ENCODE assay signal across 31 mouse cellular contexts in genomic region chr11:119768511-119768910, GRCm38 (mm10).
"Had no signal": no experiment of that assay in that cellular context is flagged by ENCODE, and none has a peak within 500 bp of the region (broad histone marks: within the 10 kb centered on the region; RNA-seq: fewer than 3 reads in every experiment).

No protein-coding gene starts in this region.

- H3K36me3 ChIP-seq: lung, embryonic 15.5 days; midbrain, embryonic 12.5 days; midbrain, embryonic 15.5 days; neural tube, embryonic 12.5 days had no signal

- ATAC-seq: liver, embryonic 12.5 days; liver, postnatal 0 days; lung, postnatal 0 days; midbrain, embryonic 15.5 days; midbrain, embryonic 16.5 days had no signal

- DNase-seq: left cerebral cortex, postnatal 4 days; liver; liver, embryonic 13.5 days; liver, postnatal 0 days; lung, adult 18-20 months; lung, adult 2 months; lung, embryonic 14.5 days; lung, postnatal 10 days; lung, postnatal 14 days; lung, postnatal 36 days; lung, postnatal 4 days; midbrain, embryonic 14.5 days had no signal

- H3K4me1 ChIP-seq: limb, embryonic 15.5 days; lung, embryonic 15.5 days had no signal

- H3K4me2 ChIP-seq: limb, embryonic 12.5 days; limb, embryonic 13.5 days; limb, embryonic 15.5 days; liver, embryonic 11.5 days; liver, embryonic 12.5 days; liver, embryonic 13.5 days; liver, embryonic 15.5 days; lung, embryonic 14.5 days; lung, embryonic 15.5 days; midbrain, embryonic 12.5 days; midbrain, embryonic 15.5 days; neural tube, embryonic 12.5 days had no signal

- H3K9ac ChIP-seq: limb, embryonic 12.5 days; limb, embryonic 13.5 days; limb, embryonic 15.5 days; liver, embryonic 12.5 days; liver, embryonic 13.5 days; liver, embryonic 14.5 days; liver, embryonic 15.5 days; liver, postnatal 0 days; lung, embryonic 14.5 days; lung, embryonic 15.5 days; midbrain, embryonic 12.5 days; midbrain, embryonic 15.5 days; neural tube, embryonic 12.5 days had no signal

- H3K27ac ChIP-seq: left cerebral cortex, adult 2 months; limb, embryonic 10.5 days; limb, embryonic 12.5 days; limb, embryonic 13.5 days; limb, embryonic 15.5 days; liver, embryonic 12.5 days; liver, embryonic 13.5 days; liver, embryonic 14.5 days; liver, embryonic 15.5 days; lung, embryonic 15.5 days; macrophage had no signal

- H3K27me3 ChIP-seq: limb, embryonic 12.5 days; limb, embryonic 13.5 days; limb, embryonic 15.5 days; liver, embryonic 12.5 days; liver, embryonic 13.5 days; liver, embryonic 15.5 days; lung, embryonic 15.5 days; megakaryocyte, embryonic 14.5 days; midbrain, embryonic 12.5 days; midbrain, embryonic 15.5 days; neural tube, embryonic 12.5 days had no signal

- H3K4me3 ChIP-seq: left cerebral cortex, adult 2 months; limb, embryonic 10.5 days; limb, embryonic 12.5 days; limb, embryonic 13.5 days; limb, embryonic 15.5 days; liver, embryonic 12.5 days; liver, embryonic 13.5 days; liver, embryonic 15.5 days; lung, embryonic 15.5 days; megakaryocyte, embryonic 14.5 days; midbrain, embryonic 10.5 days; midbrain, embryonic 12.5 days; midbrain, embryonic 15.5 days; myocyte; neural tube, embryonic 12.5 days had no signal

- H3K9me3 ChIP-seq: limb, embryonic 10.5 days; limb, embryonic 12.5 days; limb, embryonic 13.5 days; limb, embryonic 15.5 days; liver, embryonic 12.5 days; liver, embryonic 13.5 days; liver, embryonic 15.5 days; lung, embryonic 15.5 days; megakaryocyte, embryonic 14.5 days; midbrain, embryonic 10.5 days; midbrain, embryonic 12.5 days; midbrain, embryonic 15.5 days; neural tube, embryonic 12.5 days had no signal
